Mouse (Mus musculus) lung, adult 2 months (tissue): ENCODE data around the gene Lpar3.

Source experiments
- CTCF ChIP-seq: fragments of 200-500 bp; IDR thresholded peaks from 2 replicates; pipeline ENCODE4 v1.5.1; 2011; ENCODE audit warnings: mild to moderate bottlenecking, low read length, control low read depth; ENCODE audit not compliant: insufficient read depth
- POLR2A ChIP-seq: fragments of 200-500 bp; IDR thresholded peaks from 2 replicates; pipeline ENCODE4 v1.6.1; 2011; ENCODE audit warnings: low read depth, mild to moderate bottlenecking, control low read depth, low read length, borderline replicate concordance; ENCODE audit errors: extremely low read depth

DNA sequence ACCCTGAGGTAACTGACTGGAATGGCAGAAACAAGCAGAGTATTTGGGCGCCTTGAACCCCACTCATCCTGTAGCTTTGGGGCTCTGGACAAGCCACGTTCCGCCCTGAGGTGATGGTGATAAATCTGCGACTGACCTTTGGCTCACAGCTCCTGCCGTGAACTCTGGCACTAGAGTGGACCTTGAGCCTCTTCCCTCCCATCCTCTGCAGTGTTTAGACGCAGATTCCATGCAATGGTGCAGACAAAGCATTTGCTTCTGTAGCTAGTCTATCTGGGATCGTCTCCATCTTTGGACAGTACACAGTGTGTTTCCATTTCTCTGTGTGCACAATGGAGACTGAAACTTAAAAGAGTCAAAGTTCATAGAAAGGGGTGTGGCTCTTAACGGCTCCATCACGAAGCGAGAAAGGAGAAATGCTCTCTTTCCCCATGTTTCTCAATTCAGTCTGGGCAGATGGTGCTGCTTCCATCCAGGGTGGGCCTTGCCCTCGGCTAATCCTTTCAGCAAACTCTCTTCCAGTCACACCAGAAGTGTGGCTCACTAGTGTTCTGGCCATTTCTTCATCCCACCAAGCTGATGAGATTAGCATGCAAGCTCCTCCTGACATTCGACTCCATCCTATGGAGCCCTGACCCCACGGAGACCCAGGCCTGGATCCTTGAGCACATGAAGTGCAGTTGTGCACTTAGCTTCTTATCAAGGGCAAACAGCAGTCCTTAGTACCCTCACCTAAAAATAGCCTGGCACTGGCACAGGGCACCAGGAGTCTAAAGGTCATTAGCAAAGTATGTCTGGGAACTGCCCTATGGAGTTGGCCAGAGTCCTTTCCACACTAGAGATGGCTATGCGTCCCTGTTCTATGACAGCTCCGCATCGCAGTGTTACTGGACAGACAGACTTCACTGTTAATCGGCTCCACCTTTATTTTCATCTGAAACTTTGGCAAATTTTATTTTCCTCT is 23.7 kb upstream of the Lpar3 start:
- TF ChIP-seq POLR2A, result no peak
- TF ChIP-seq CTCF, result no peak
